Mouse (Mus musculus) CD4-positive helper T cell, adult 2 months (primary cell): ENCODE data around the gene C1rl.
A peak's percentile ranks its signal among the peaks of the same experiment; 100 is the strongest.
"Not testable (repeated sequence)": the region's sequence is repeated elsewhere in the genome, so short reads cannot be mapped to it uniquely, and the experiment has no call there.

Experiments
- DNase-seq: peaks from one replicate; pipeline ENCODE4 v3.0.0-alpha.2; 2012; ENCODE audit warnings: low read depth, missing footprints, low spot score

Gene C1rl

GRCm38 (mm10) chr6:124492842-124493561 is at the start of gene C1rl:
Gene C1rl (plus strand): TSS chr6:124493113.
- DNase-seq: peak; percentile 58

- no peak for DNase-seq
Measured at GRCm38 (mm10) chr6:124443338-124443737, 49.6 kb upstream of the C1rl start.

- DNase-seq: no peak
Measured at GRCm38 (mm10) chr6:124446024-124446423, 46.9 kb upstream of the C1rl start.

- no peak for DNase-seq
Measured at GRCm38 (mm10) chr6:124446459-124446858, 46.5 kb upstream of the C1rl start.

- DNase-seq: no peak
Measured at GRCm38 (mm10) chr6:124447356-124447755, 45.6 kb upstream of the C1rl start.

- no peak for DNase-seq
Measured at GRCm38 (mm10) chr6:124448186-124448852, 44.6 kb upstream of the C1rl start.

- DNase-seq: no peak
Measured at GRCm38 (mm10) chr6:124448959-124449667, 43.8 kb upstream of the C1rl start.

- DNase-seq: no peak
Measured at GRCm38 (mm10) chr6:124449668-124450383, 43.1 kb upstream of the C1rl start.

GRCm38 (mm10) chr6:124451995-124452394 is 40.9 kb upstream of the C1rl start:
- DNase-seq: no peak

GRCm38 (mm10) chr6:124453756-124454155 is 39.2 kb upstream of the C1rl start:
- DNase-seq: no peak

- DNase-seq: no peak
Measured at GRCm38 (mm10) chr6:124456243-124456642, 36.7 kb upstream of the C1rl start.

- DNase-seq: no peak
Measured at GRCm38 (mm10) chr6:124457827-124458226, 35.1 kb upstream of the C1rl start.

- DNase-seq: no peak
Measured at GRCm38 (mm10) chr6:124458505-124458904, 34.4 kb upstream of the C1rl start.

- no peak for DNase-seq
Measured at GRCm38 (mm10) chr6:124459388-124459787, 33.5 kb upstream of the C1rl start.

GRCm38 (mm10) chr6:124463881-124464291 is 29.0 kb upstream of the C1rl start:
- no peak for DNase-seq

GRCm38 (mm10) chr6:124464305-124465271 is 28.3 kb upstream of the C1rl start, which contains the start of gene Clstn3:
Gene Clstn3 (minus strand): TSS chr6:124464794.
- peak; percentile 53 for DNase-seq

- no peak for DNase-seq
Measured at GRCm38 (mm10) chr6:124465299-124465698, 27.6 kb upstream of the C1rl start.

GRCm38 (mm10) chr6:124465729-124466128 is 27.2 kb upstream of the C1rl start:
- no peak for DNase-seq

GRCm38 (mm10) chr6:124471121-124471520 is 21.8 kb upstream of the C1rl start:
- DNase-seq: no peak

GRCm38 (mm10) chr6:124471783-124472638 is 20.9 kb upstream of the C1rl start:
- not testable (repeated sequence) for DNase-seq
